Mouse (Mus musculus): ENCODE results near the gene Nf1. TPM values are rescaled to one million over a fixed set of nuclear protein-coding genes. Genes with fewer than 3 reads are reported as not detected.
"Not testable (repeated sequence)": the region's sequence is repeated elsewhere in the genome, so short reads cannot be mapped to it uniquely, and the experiment has no call there.

The Nf1 gene
- polyA plus RNA-seq, 1 experiment from 2014 or later: 7.2 TPM

DNA sequence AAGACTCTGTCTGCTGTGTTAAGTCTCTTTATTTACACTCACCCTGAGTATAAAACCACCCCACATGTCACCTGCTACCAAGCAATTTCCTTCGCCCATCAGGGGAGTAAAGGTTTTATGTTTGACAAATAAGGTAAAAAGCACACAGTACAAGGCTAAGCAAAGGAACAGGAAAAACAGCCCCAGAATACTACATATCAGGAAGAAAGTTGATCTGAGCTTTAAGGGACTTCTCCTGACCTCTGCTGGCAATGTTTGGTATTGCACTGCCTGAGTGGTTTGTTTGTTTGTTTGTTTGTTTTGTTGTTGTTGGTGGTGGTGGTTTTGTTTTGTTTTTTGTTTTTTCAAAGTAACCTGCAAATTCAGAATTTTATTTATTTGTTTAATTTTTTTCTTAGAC, 43.3 kb upstream of the Nf1 start:
- peak; percentile 92 for TF ChIP-seq CTCF (IDR thresholded peaks at IDR 0.05)
- TF ChIP-seq EP300 (IDR thresholded peaks at IDR 0.05): no peak
- DNase-seq (ENCODE audit: low spot score) (peak; percentile 73), ATAC-seq (peak; percentile 38; the same call in 1 of the 2 replicates)
- no peaks in the 10 kb centered on the region for H3K36me3 ChIP-seq (ENCODE audit: insufficient read depth, low read length)
- WGBS: 23% methylated on average over 1 of the region's 1 CpGs
- no peaks in the 10 kb centered on the region for H3K27me3 ChIP-seq (replicated peaks; ENCODE audit: insufficient read depth, low read length)
- no peak overlapping the region for H3K4me2 ChIP-seq (replicated peaks; ENCODE audit: low read depth, low read length)
- H3K27ac ChIP-seq (ENCODE audit: low read length): no peak overlapping the region
- H3K4me3 ChIP-seq (ENCODE audit: low read depth, low read length): no peak overlapping the region
- no peaks in the 10 kb centered on the region for H3K4me1 ChIP-seq (ENCODE audit: insufficient read depth, low read depth, low read length)
- H3K9ac ChIP-seq (replicated peaks; ENCODE audit: low read depth): no peak overlapping the region
- H3K9me3 ChIP-seq (ENCODE audit: low read length): no peaks in the 10 kb centered on the region

GRCm38 (mm10) chr11:79296856-79297491, 42.5 kb upstream of the Nf1 start, which contains the start of gene Gm9964:
Gene Gm9964 (minus strand): TSS chr11:79296906.
- DNase-seq (ENCODE audit: low spot score): no peak
- Histone ChIP-seq H3K27me3 (replicated peaks; ENCODE audit: insufficient read depth, low read length) (no peaks in the 10 kb centered on the region), H3K9me3 (ENCODE audit: low read length) (no peaks in the 10 kb centered on the region), H3K4me3 (ENCODE audit: low read depth, low read length) (no peak within 1 kb of the TSS), H3K9ac (replicated peaks; ENCODE audit: low read depth) (no peak within 1 kb of the TSS), H3K36me3 (ENCODE audit: insufficient read depth, low read length) (no peaks in the 10 kb centered on the region), H3K4me1 (ENCODE audit: insufficient read depth, low read depth, low read length) (no peaks in the 10 kb centered on the region), H3K27ac (ENCODE audit: low read length) (no peak within 1 kb of the TSS), H3K4me2 (replicated peaks; ENCODE audit: low read depth, low read length) (no peak within 1 kb of the TSS)
- TF ChIP-seq CTCF (IDR thresholded peaks at IDR 0.05): no peak
- TF ChIP-seq EP300 (IDR thresholded peaks at IDR 0.05): no peak
- ATAC-seq: no peak
- WGBS: 28% methylated on average over 5 of the region's 5 CpGs

GRCm38 (mm10) chr11:79299719-79300431, 39.6 kb upstream of the Nf1 start:
- no peaks in the 10 kb centered on the region for H3K9me3 ChIP-seq (ENCODE audit: low read length)
- WGBS: 76% methylated on average over 9 of the region's 9 CpGs
- TF ChIP-seq EP300 (IDR thresholded peaks at IDR 0.05): no peak
- TF ChIP-seq CTCF (IDR thresholded peaks at IDR 0.05): peak; percentile 67
- ATAC-seq (peak; percentile 35; the same call in 1 of the 2 replicates), DNase-seq (ENCODE audit: low spot score) (no peak)
- no peaks in the 10 kb centered on the region for H3K27me3 ChIP-seq (replicated peaks; ENCODE audit: insufficient read depth, low read length)
- no peak overlapping the region for H3K4me3 ChIP-seq (ENCODE audit: low read depth, low read length)
- H3K27ac ChIP-seq (ENCODE audit: low read length): no peak overlapping the region
- H3K36me3 ChIP-seq (ENCODE audit: insufficient read depth, low read length): no peaks in the 10 kb centered on the region
- H3K4me2 ChIP-seq (replicated peaks; ENCODE audit: low read depth, low read length): no peak overlapping the region
- no peaks in the 10 kb centered on the region for H3K4me1 ChIP-seq (ENCODE audit: insufficient read depth, low read depth, low read length)
- H3K9ac ChIP-seq (replicated peaks; ENCODE audit: low read depth): no peak overlapping the region

DNA sequence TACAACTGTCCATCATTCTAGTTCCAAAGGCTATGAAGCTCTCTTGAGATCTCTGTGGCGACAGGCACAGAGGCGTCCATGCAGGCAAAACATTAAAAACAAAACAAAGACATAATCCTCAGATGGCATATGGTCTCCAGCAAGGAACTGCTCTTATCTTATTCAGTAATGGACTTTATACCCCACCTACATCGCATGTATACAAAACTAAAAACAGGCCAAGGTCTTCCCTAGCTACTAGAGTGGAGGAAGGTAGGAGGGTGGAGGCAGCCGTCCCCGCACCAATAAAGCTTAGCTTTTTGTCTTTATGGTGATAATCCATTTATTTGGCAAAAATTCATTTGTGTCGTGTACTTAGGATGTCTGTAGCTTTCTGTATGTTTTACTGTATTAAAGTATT, 36.4 kb upstream of the Nf1 start:
- 79% methylated on average over 6 of the region's 6 CpGs for WGBS
- DNase-seq (ENCODE audit: low spot score) (no peak), ATAC-seq (no peak)
- Histone ChIP-seq H3K9ac (replicated peaks; ENCODE audit: low read depth) (no peak overlapping the region), H3K36me3 (ENCODE audit: insufficient read depth, low read length) (no peaks in the 10 kb centered on the region), H3K4me3 (ENCODE audit: low read depth, low read length) (no peak overlapping the region), H3K9me3 (ENCODE audit: low read length) (no peaks in the 10 kb centered on the region), H3K27ac (ENCODE audit: low read length) (no peak overlapping the region), H3K4me1 (ENCODE audit: insufficient read depth, low read depth, low read length) (peaks cover 14% of the 10 kb centered on the region; the same call in 1 of the 2 replicates), H3K4me2 (replicated peaks; ENCODE audit: low read depth, low read length) (no peak overlapping the region), H3K27me3 (replicated peaks; ENCODE audit: insufficient read depth, low read length) (no peaks in the 10 kb centered on the region)
- TF ChIP-seq EP300 (IDR thresholded peaks at IDR 0.05) (no peak), CTCF (IDR thresholded peaks at IDR 0.05) (no peak)

DNA sequence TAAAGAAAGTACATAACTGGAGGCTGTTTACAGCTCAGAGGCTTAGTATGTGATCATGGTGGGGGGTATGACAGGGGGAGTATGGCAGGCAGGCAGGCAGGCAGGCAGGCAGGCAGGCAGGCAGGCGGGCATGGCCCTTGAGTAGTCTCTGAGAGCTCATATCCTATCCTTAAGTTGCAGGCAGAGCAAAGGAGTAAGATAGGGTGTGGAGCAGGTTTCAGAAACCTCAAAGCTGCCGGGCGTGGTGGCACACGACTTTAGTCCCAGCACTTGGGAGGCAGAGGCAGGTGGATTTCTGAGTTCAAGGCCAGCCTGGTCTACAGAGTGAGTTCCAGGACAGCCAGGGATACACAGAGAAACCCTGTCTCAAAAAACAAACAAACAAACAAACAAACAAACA, 35.2 kb upstream of the Nf1 start:
- H3K9me3 ChIP-seq (ENCODE audit: low read length); ATAC-seq; H3K4me3 ChIP-seq (ENCODE audit: low read depth, low read length); H3K9ac ChIP-seq (replicated peaks; ENCODE audit: low read depth); H3K36me3 ChIP-seq (ENCODE audit: insufficient read depth, low read length); H3K27me3 ChIP-seq (replicated peaks; ENCODE audit: insufficient read depth, low read length); H3K4me2 ChIP-seq (replicated peaks; ENCODE audit: low read depth, low read length); DNase-seq (ENCODE audit: low spot score); H3K27ac ChIP-seq (ENCODE audit: low read length): not testable (repeated sequence)
- WGBS: 64% methylated on average over 4 of the region's 4 CpGs
- H3K4me1 ChIP-seq (ENCODE audit: insufficient read depth, low read depth, low read length): peaks cover 14% of the 10 kb centered on the region; the same call in 1 of the 2 replicates

DNA sequence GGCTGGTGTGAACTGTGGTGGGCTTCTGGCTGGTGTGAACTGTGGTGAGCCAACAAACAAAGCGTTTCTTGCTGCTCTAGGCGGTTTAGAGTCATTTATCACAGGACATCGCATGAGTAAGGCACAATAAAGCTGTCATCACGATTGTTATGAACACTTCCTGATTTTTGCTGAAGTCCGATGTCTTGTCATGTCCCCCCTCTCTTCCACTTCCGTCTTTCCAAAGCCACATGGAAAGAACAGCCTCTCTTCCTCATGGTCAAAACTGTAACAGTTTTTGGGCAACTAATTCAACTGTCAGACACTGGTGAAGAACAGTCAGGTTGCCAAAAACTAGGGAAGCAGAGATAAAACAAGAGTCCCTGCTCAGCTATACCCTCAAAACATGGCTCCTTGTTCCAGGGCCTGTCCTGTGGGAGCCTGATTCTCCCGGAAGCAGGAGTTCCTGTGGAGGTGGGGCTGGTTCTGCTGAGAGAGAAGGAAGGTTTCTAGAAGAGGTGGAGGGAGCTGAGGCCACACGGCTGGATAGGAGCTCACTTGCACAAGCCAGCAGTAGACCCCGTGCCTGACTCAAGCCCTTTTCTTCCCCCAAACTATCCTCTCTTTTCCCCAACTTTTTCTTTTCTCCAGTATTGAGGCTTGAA, 33.7 kb upstream of the Nf1 start:
- Histone ChIP-seq H3K4me2 (replicated peaks; ENCODE audit: low read depth, low read length) (no peak overlapping the region), H3K9ac (replicated peaks; ENCODE audit: low read depth) (no peak overlapping the region), H3K4me3 (ENCODE audit: low read depth, low read length) (no peak overlapping the region), H3K4me1 (ENCODE audit: insufficient read depth, low read depth, low read length) (peaks cover 14% of the 10 kb centered on the region; the same call in 1 of the 2 replicates), H3K27me3 (replicated peaks; ENCODE audit: insufficient read depth, low read length) (no peaks in the 10 kb centered on the region), H3K36me3 (ENCODE audit: insufficient read depth, low read length) (no peaks in the 10 kb centered on the region), H3K27ac (ENCODE audit: low read length) (peak overlapping the region; percentile 82), H3K9me3 (ENCODE audit: low read length) (no peaks in the 10 kb centered on the region)
- TF ChIP-seq CTCF (IDR thresholded peaks at IDR 0.05) (no peak), EP300 (IDR thresholded peaks at IDR 0.05) (0 out of 2 replicates have a peak, but pooled peaks have one; percentile 48)
- peak; percentile 71 for DNase-seq (ENCODE audit: low spot score)
- peak; percentile 35; the same call in 1 of the 2 replicates for ATAC-seq
- WGBS: 36% methylated on average over 9 of the region's 9 CpGs
